Mouse (Mus musculus) layer of hippocampus, postnatal 25 days (tissue): ENCODE measurements around the gene Casq2. TPM values are rescaled to one million over a fixed set of nuclear protein-coding genes. Genes with fewer than 3 reads are reported as not detected.

Experiments
- DNase-seq, 2 experiments: peaks; one replicate each; pipeline ENCODE4 v3.0.0; 2022; ENCODE audit warnings: mixed read lengths in 2 of 2, low spot score in 1 of 2; ENCODE audit errors: extremely low spot score in 1 of 2
- total RNA-seq, 2 experiments: library from RNA; stranded (reverse); gene quantifications; 2 replicates each; pipeline ENCODE4 v1.2.3; 2021

The Casq2 gene
- total RNA-seq, 2 experiments from 2014 or later: 0.91 to 1.3 TPM

- DNase-seq: no peak
Observed at GRCm38 (mm10) chr3:102131627-102132324, 45.6 kb downstream of the Casq2 start.

GRCm38 (mm10) chr3:102135389-102136113 is 49.3 kb downstream of the Casq2 start:
- no peak for DNase-seq

GRCm38 (mm10) chr3:102137158-102137557 is 50.9 kb downstream of the Casq2 start:
- no peak for DNase-seq

- no peak for DNase-seq
Observed at GRCm38 (mm10) chr3:102138899-102139298, 52.7 kb downstream of the Casq2 start.

GRCm38 (mm10) chr3:102140606-102141005 is 54.4 kb downstream of the Casq2 start:
- no peak for DNase-seq

- no peak for DNase-seq
Observed at GRCm38 (mm10) chr3:102141451-102141850, 55.2 kb downstream of the Casq2 start.

GRCm38 (mm10) chr3:102141893-102142292 is 55.7 kb downstream of the Casq2 start:
- DNase-seq: no peak

GRCm38 (mm10) chr3:102142947-102143346 is 56.7 kb downstream of the Casq2 start:
- DNase-seq: no peak

- DNase-seq: no peak
Observed at GRCm38 (mm10) chr3:102143536-102143935, 57.3 kb downstream of the Casq2 start.

GRCm38 (mm10) chr3:102144401-102144800 is 58.2 kb downstream of the Casq2 start:
- no peak for DNase-seq

GRCm38 (mm10) chr3:102145645-102146386 is 59.6 kb downstream of the Casq2 start:
- DNase-seq: no peak

GRCm38 (mm10) chr3:102146428-102146827 is 60.2 kb downstream of the Casq2 start:
- DNase-seq: no peak

- no peak for DNase-seq
Observed at GRCm38 (mm10) chr3:102147189-102147588, 61.0 kb downstream of the Casq2 start.

GRCm38 (mm10) chr3:102149941-102150340 is 63.7 kb downstream of the Casq2 start:
- DNase-seq: no peak

GRCm38 (mm10) chr3:102151850-102152249 is 65.6 kb downstream of the Casq2 start:
- DNase-seq: no peak

GRCm38 (mm10) chr3:102152471-102152870 is 66.3 kb downstream of the Casq2 start:
- no peak for DNase-seq

- no peak for DNase-seq
Observed at GRCm38 (mm10) chr3:102152872-102153271, 66.7 kb downstream of the Casq2 start.

- no peak for DNase-seq
Observed at GRCm38 (mm10) chr3:102154107-102154506, 67.9 kb downstream of the Casq2 start.

GRCm38 (mm10) chr3:102156737-102157136 is 70.5 kb downstream of the Casq2 start:
- DNase-seq: no peak

GRCm38 (mm10) chr3:102157652-102158051 is 71.4 kb downstream of the Casq2 start:
- no peak for DNase-seq

- no peak for DNase-seq
Observed at GRCm38 (mm10) chr3:102158759-102159422, 72.7 kb downstream of the Casq2 start.
